Mouse (Mus musculus) neural tube, embryonic 15.5 days (tissue): ENCODE results near the gene Mterf1b. TPM values are rescaled to one million over a fixed set of nuclear protein-coding genes. Genes with fewer than 3 reads are reported as not detected.
A peak's percentile ranks its signal among the peaks of the same experiment; 100 is the strongest.
"Not testable (repeated sequence)": the region's sequence is repeated elsewhere in the genome, so short reads cannot be mapped to it uniquely, and the experiment has no call there.

ENCODE experiments used
- ATAC-seq: fragments of 200-750 bp; cut with Nextera tagmentation; 2 replicates; pipeline ENCODE4 v1.8.0; 2017; ENCODE audit warnings: mild to moderate bottlenecking, moderate TSS enrichment, moderate library complexity; ENCODE audit not compliant: low FRiP score
- H3K27ac ChIP-seq: fragments of 300-500 bp; sonication (generic); replicated peaks from 2 replicates; pipeline ENCODE4 v1.5.1; 2015; ENCODE audit warnings: mild to moderate bottlenecking, inconsistent platforms
- H3K27me3 ChIP-seq: fragments of 300-500 bp; sonication (generic); replicated peaks from 2 replicates; pipeline ENCODE4 v1.6.1; 2015; ENCODE audit warnings: inconsistent platforms
- H3K36me3 ChIP-seq: fragments of 300-500 bp; sonication (generic); 2 replicates; pipeline ENCODE4 v1.6.1; 2015; ENCODE audit warnings: inconsistent platforms
- H3K4me1 ChIP-seq: fragments of 300-500 bp; sonication (generic); 2 replicates; pipeline ENCODE4 v1.6.1; 2015; ENCODE audit warnings: inconsistent platforms
- H3K4me2 ChIP-seq: fragments of 300-500 bp; sonication (generic); 2 replicates; pipeline ENCODE4 v1.6.1; 2015; ENCODE audit warnings: inconsistent platforms, mild to moderate bottlenecking, moderate library complexity
- H3K4me3 ChIP-seq: fragments of 300-500 bp; sonication (generic); replicated peaks from 2 replicates; pipeline ENCODE4 v1.5.1; 2015; ENCODE audit warnings: mild to moderate bottlenecking, inconsistent platforms
- H3K9ac ChIP-seq: fragments of 300-500 bp; sonication (generic); replicated peaks from 2 replicates; pipeline ENCODE4 v1.6.1; 2015; ENCODE audit warnings: mild to moderate bottlenecking, inconsistent platforms
- H3K9me3 ChIP-seq: fragments of 300-500 bp; sonication (generic); replicated peaks from 2 replicates; pipeline ENCODE4 v1.6.1; 2016; ENCODE audit warnings: inconsistent platforms
- WGBS: fragments of 180-500 bp; shearing (Covaris S2); methylation state at CpG from one replicate; pipeline ENCODE4 v1.1.7; 2015; ENCODE audit warnings: mixed read lengths; 5-methylcytosine and 5-hydroxymethylcytosine counted together
- polyA plus RNA-seq: library from polyadenylated mRNA; unstranded; fragments of >200 nt; fragmentation: Nextera tagmentation; extraction: Ambion mirVana; gene quantifications from 2 replicates; pipeline ENCODE4 v1.2.1, GENCODE M21; 2015

The Mterf1b gene
- 2.2 and 2.9 TPM in 2 replicates for polyA plus RNA-seq

DNA sequence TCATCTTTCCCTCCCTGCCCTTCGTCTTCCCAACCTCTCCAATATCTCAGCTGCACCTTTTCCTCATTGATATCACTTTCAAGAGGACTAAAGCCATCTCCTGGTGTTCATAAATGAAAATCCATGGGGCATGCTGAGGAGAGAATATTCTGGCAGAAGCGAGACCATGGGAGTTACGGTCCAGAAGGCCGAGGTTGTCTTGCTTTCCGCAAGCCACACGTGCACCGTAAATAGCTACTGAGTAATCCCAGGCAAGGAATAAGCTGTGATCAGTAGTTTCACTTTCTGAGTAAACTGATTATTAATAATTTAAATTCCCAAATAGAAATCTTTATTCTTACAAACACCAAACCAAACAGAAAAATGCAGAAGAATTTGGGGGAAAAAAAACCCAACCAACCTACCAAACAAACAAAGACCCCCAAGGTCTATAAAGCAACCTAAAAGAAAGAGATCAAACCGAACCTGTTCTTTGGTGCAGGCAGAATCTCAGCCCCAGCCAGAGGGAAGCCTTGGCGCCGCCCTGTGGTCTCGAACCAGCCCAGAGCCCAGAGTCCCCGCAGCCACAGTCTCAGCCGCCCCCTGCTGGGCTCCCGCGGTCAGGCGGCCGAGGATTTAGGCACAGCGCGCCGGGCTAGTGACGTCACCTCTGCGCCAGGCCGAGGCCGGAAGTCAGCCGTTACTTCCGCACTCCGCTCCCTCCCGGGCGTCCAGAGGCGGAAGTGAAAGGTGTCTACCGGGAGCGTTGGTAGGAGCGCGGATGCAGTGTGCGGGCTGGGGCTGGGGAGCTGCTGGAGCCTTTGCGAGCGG lies at the start of gene Mterf1b:
Mterf1b (plus strand) TSS at position 697 of the 810 bp plus-strand sequence.
- ATAC-seq: peak; percentile 99
- not testable (repeated sequence) for H3K4me1 ChIP-seq, H3K27me3 ChIP-seq, H3K9me3 ChIP-seq, H3K36me3 ChIP-seq
- 0 out of 2 replicates have a peak within 1 kb of the TSS, but pooled peaks have one; percentile 9 for H3K27ac ChIP-seq
- 68% methylated on average over 10 of the region's 37 CpGs for WGBS
- peak within 1 kb of the TSS; percentile 75 for H3K4me2 ChIP-seq
- peak within 1 kb of the TSS; percentile 42 for H3K4me3 ChIP-seq
- H3K9ac ChIP-seq: peak within 1 kb of the TSS; percentile 51

GRCm38 (mm10) chr5:4159418-4160071 lies 32.6 kb upstream of the Mterf1b start:
- WGBS: 63% methylated on average over 5 of the region's 5 CpGs
- not testable (repeated sequence) for ATAC-seq

DNA sequence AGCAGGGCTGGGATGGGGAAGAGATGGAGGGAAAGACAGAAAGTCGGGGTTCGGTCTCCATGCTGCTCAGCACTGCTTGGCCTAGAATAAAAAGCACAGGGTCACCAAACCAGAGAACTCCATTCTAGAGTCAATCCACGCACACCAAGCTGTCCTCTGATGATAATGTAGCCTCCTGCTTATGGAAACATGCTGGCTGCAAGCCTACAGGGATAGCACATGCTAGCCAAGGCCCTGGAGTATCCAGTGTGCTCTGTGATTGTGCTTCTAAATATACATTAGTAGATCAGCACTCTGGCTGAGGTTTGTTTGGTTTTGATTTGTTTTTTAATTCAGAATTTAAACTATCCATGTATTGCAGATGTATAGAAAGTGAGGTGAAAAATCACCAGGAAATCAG lies 30.6 kb upstream of the Mterf1b start:
- no peak for ATAC-seq
- WGBS: 81% methylated on average over 3 of the region's 3 CpGs
- Histone ChIP-seq H3K4me1 (no peaks in the 10 kb centered on the region), H3K4me3 (no peak overlapping the region), H3K27ac (no peak overlapping the region), H3K9ac (no peak overlapping the region), H3K4me2 (no peak overlapping the region), H3K27me3 (no peaks in the 10 kb centered on the region), H3K9me3 (no peaks in the 10 kb centered on the region), H3K36me3 (no peaks in the 10 kb centered on the region)

More at GRCm38 (mm10) chr5:4159418-4160071, 32.6 kb upstream of the Mterf1b start:
- H3K27me3 ChIP-seq, H3K9ac ChIP-seq, H3K4me3 ChIP-seq, H3K4me2 ChIP-seq, H3K36me3 ChIP-seq, H3K4me1 ChIP-seq, H3K27ac ChIP-seq, H3K9me3 ChIP-seq: not testable (repeated sequence)

- Histone ChIP-seq H3K27me3 (no peaks in the 10 kb centered on the region), H3K9me3 (no peaks in the 10 kb centered on the region), H3K4me1 (no peaks in the 10 kb centered on the region), H3K9ac (no peak overlapping the region), H3K4me3 (no peak overlapping the region), H3K36me3 (no peaks in the 10 kb centered on the region), H3K4me2 (no peak overlapping the region), H3K27ac (no peak overlapping the region)
- ATAC-seq: no peak
- WGBS: 74% methylated on average over 7 of the region's 7 CpGs
Measured at GRCm38 (mm10) chr5:4162461-4162860, 29.7 kb upstream of the Mterf1b start.

GRCm38 (mm10) chr5:4167813-4168529 lies 24.2 kb upstream of the Mterf1b start:
- not testable (repeated sequence) for H3K27me3 ChIP-seq, H3K4me2 ChIP-seq, H3K4me3 ChIP-seq, H3K9ac ChIP-seq, H3K36me3 ChIP-seq, ATAC-seq, H3K27ac ChIP-seq, H3K4me1 ChIP-seq, H3K9me3 ChIP-seq
- 75% methylated on average over 6 of the region's 6 CpGs for WGBS

GRCm38 (mm10) chr5:4168530-4168926 lies 23.6 kb upstream of the Mterf1b start:
- H3K4me1 ChIP-seq, H3K9me3 ChIP-seq, H3K4me3 ChIP-seq, H3K27ac ChIP-seq, H3K36me3 ChIP-seq, H3K4me2 ChIP-seq, H3K9ac ChIP-seq, H3K27me3 ChIP-seq, ATAC-seq: not testable (repeated sequence)
- 76% methylated on average over 4 of the region's 4 CpGs for WGBS

DNA sequence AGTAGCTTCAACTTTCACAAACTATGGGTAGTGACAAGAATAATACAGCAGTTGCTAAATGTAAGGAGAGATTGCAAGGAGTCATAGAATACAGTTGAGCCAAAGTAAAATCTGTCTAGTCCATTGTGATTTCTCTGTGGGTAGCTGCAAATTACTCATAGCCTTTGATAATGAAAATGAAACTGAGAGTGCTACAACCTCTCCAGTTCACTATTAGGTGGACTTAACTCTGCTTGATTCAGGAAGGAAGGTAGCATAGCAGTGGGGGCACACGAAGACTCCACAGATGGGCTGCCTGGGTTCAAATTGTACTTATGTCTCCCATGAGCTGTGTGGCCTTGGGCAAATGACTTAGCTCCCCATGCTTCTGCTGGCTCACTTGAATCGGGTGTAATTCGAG lies 15.7 kb upstream of the Mterf1b start:
- H3K4me3 ChIP-seq, H3K27ac ChIP-seq, H3K9ac ChIP-seq, ATAC-seq, H3K36me3 ChIP-seq, H3K9me3 ChIP-seq, H3K27me3 ChIP-seq, H3K4me1 ChIP-seq, H3K4me2 ChIP-seq: not testable (repeated sequence)
- 92% methylated on average over 3 of the region's 3 CpGs for WGBS

GRCm38 (mm10) chr5:4179364-4179763 lies 12.8 kb upstream of the Mterf1b start:
- Histone ChIP-seq H3K4me2 (no peak overlapping the region), H3K9ac (no peak overlapping the region), H3K9me3 (no peaks in the 10 kb centered on the region), H3K27me3 (no peaks in the 10 kb centered on the region), H3K36me3 (no peaks in the 10 kb centered on the region), H3K27ac (no peak overlapping the region), H3K4me1 (peaks cover 4% of the 10 kb centered on the region; the same call in 1 of the 2 replicates), H3K4me3 (no peak overlapping the region)
- no peak for ATAC-seq
- 83% methylated on average over 6 of the region's 6 CpGs for WGBS

DNA sequence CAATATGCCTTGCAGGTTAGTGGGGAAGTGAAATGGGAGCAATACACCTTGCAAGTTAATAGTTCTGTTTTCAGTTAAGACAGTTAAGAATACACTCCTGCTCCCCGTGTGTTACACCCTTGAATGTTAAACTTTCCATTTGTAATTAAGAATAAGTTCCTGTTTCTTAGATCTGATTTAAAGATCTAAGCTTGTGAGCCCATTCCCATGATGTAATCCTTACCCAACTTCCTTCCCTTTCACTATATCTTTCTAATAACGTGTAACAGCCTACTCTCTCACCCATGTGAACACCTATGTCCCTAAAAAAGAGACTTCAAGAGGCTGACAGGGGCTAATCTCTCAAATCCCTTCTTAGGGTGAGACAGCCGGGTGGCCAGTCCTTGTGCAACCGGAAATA lies 5.4 kb upstream of the Mterf1b start:
- Histone ChIP-seq H3K4me3 (no peak overlapping the region), H3K9ac (no peak overlapping the region), H3K27me3 (no peaks in the 10 kb centered on the region), H3K4me2 (no peak overlapping the region), H3K9me3 (no peaks in the 10 kb centered on the region), H3K4me1 (no peaks in the 10 kb centered on the region), H3K36me3 (no peaks in the 10 kb centered on the region), H3K27ac (no peak overlapping the region)
- WGBS: 78% methylated on average over 4 of the region's 4 CpGs
- no peak for ATAC-seq

DNA sequence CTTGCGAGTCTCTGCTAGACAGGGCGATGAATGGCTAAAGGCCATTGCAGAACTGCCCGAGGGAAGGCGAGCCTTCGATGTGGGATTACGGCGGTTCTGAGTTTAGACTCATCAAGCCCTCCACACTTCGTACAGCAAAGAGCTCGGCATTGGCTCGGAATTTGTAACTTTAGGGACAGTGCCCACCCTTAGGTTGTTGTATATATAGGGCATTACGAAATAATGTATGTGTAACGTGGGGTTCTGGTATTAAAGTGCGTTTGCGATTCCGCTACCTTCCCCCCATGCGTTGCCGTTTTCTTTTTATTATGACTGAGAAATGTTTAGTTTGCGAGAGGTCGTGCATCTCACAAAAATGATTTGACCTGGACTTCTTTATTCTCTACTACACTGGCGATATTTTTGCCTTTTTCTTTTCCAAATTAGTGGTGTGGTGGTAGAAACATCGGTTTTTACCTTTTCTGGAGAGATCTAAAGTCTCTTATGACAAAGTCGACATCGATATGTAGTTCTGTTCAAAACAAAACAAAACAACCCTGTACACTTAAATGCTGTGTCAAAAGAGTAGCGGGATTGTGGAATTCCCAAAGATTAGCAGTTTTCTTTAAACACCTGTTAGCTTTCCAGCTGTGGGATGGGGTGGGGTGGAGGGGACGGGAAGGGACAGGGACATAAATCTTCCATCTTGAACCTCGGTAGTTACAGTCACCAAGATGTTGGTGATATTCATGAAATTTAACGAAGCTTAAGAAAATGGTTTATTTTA lies 497 bp downstream of the Mterf1b start:
- WGBS: 6% methylated on average over 14 of the region's 27 CpGs
- peak overlapping the region; percentile 42 for H3K4me3 ChIP-seq

GRCm38 (mm10) chr5:4193247-4193628 lies 1.1 kb downstream of the Mterf1b start:
- peak overlapping the region; percentile 42; the same call in 1 of the 2 replicates for H3K4me3 ChIP-seq
- H3K36me3 ChIP-seq: no peaks in the 10 kb centered on the region
- no peak for ATAC-seq
- H3K9ac ChIP-seq: peak overlapping the region; percentile 51; the same call in 1 of the 2 replicates
- H3K27ac ChIP-seq: no peak overlapping the region
- 86% methylated on average over 5 of the region's 5 CpGs for WGBS
- H3K27me3 ChIP-seq: no peaks in the 10 kb centered on the region
- peaks cover 6% of the 10 kb centered on the region for H3K4me1 ChIP-seq
- H3K9me3 ChIP-seq: no peaks in the 10 kb centered on the region
- peak overlapping the region; percentile 75 for H3K4me2 ChIP-seq

More for the DNA sequence above, 497 bp downstream of the Mterf1b start:
- not testable (repeated sequence) for H3K4me1 ChIP-seq, H3K27me3 ChIP-seq, H3K9me3 ChIP-seq, H3K36me3 ChIP-seq, ATAC-seq
- Histone ChIP-seq H3K4me2 (peak overlapping the region; percentile 75), H3K9ac (peak overlapping the region; percentile 51), H3K27ac (0 out of 2 replicates have a peak overlapping the region, but pooled peaks have one; percentile 9)
